Mouse (Mus musculus) liver, adult 2 months (tissue): ENCODE results near the gene Krt80.

Experiments used
- CTCF ChIP-seq: fragments of 200-500 bp; IDR thresholded peaks from 2 replicates; pipeline ENCODE4 v1.5.1; 2011; ENCODE audit warnings: low read depth, low read length, control low read depth
- POLR2A ChIP-seq: fragments of 200-500 bp; IDR thresholded peaks from 2 replicates; pipeline ENCODE4 v1.6.1; 2011; ENCODE audit warnings: low read length, control low read depth; ENCODE audit not compliant: insufficient read depth; ENCODE audit errors: extremely low read depth

GRCm38 (mm10) chr15:101373286-101373898 is 3.4 kb upstream of the Krt80 start:
- TF ChIP-seq POLR2A, result no peak
- TF ChIP-seq CTCF, result no peak
